8 mouse cellular contexts compared by ENCODE assay signal in the genomic region with DNA sequence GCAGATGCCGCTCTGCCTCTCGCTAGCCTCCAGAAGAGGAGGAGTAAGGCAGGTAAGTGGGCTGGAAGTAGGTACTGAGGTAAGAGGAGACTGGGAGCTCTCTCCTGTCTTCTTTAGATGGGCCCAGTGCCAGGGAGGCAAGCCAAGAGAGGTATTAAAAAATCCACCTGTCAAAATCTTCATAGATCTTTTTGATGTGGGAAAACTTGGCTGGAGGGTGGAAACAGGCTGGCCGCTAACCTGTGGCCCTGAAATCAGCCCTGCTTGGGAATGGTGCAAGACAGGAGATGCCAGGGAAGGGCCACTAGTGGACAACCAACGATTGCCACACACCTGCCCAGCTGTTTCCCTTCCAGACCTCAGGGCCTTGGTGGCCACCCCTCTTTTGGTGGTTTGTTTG. TPM values are rescaled to one million over a fixed set of nuclear protein-coding genes. Genes with fewer than 3 reads are reported as not detected.
DNase-seq lines count a peak whose midpoint lies in the region; ATAC-seq and TF ChIP-seq lines count a peak whose summit lies in the region.

No protein-coding gene starts in this region.

- TF ChIP-seq CTCF in lung, embryonic 14.5 days (IDR thresholded peaks at IDR 0.05; ENCODE audit: low read depth) = no peak
- no peak for TF ChIP-seq CTCF in hindbrain, postnatal 0 days (IDR thresholded peaks at IDR 0.05; ENCODE audit: low read depth)

- 80% methylated on average over 4 of the region's 4 CpGs for WGBS in lung, embryonic 14.5 days
- WGBS in hindbrain, postnatal 0 days = 88% methylated on average over 4 of the region's 4 CpGs
- 91% methylated on average over 4 of the region's 4 CpGs for WGBS in neural tube, embryonic 14.5 days

- no peak for ATAC-seq in lung, embryonic 14.5 days (ENCODE audit: insufficient read depth)
- ATAC-seq in hindbrain, postnatal 0 days = no peak
- ATAC-seq in neural tube, embryonic 14.5 days (ENCODE audit: low read depth) = no peak
- ATAC-seq in activated CD4-positive, CD25-positive, alpha-beta regulatory T cell, adult 4 months = no peak

- H3K4me1 ChIP-seq in lung, embryonic 14.5 days (ENCODE audit: insufficient read depth) = peaks cover 9% of the 10 kb centered on the region; the same call in 1 of the 2 replicates
- H3K4me1 ChIP-seq in hindbrain, postnatal 0 days (ENCODE audit: insufficient read depth, low read length) = peaks cover 17% of the 10 kb centered on the region
- H3K4me1 ChIP-seq in neural tube, embryonic 14.5 days (ENCODE audit: control insufficient read depth, insufficient read depth, low read length) = peaks cover 26% of the 10 kb centered on the region

- no peak overlapping the region; the same call in 1 of the 2 replicates for H3K4me3 ChIP-seq in lung, embryonic 14.5 days (ENCODE audit: low read depth, low read length)
- peak overlapping the region; percentile 96 for H3K4me3 ChIP-seq in hindbrain, postnatal 0 days (ENCODE audit: low read length)
- H3K4me3 ChIP-seq in neural tube, embryonic 14.5 days (ENCODE audit: low read depth, low read length) = no peak overlapping the region; the same call in 1 of the 2 replicates

- peak overlapping the region; percentile 92 for H3K4me2 ChIP-seq in lung, embryonic 14.5 days
- H3K4me2 ChIP-seq in hindbrain, postnatal 0 days (ENCODE audit: low read depth, low read length) = peak overlapping the region; percentile 69
- H3K4me2 ChIP-seq in neural tube, embryonic 14.5 days (ENCODE audit: low read depth, low read length) = peak overlapping the region; percentile 71; the same call in 1 of the 2 replicates

- H3K27ac ChIP-seq in lung, embryonic 14.5 days (ENCODE audit: low read depth) = no peak overlapping the region
- H3K27ac ChIP-seq in hindbrain, postnatal 0 days = no peak overlapping the region
- H3K27ac ChIP-seq in neural tube, embryonic 14.5 days (ENCODE audit: low read depth, low read length) = no peak overlapping the region

- no peak overlapping the region for H3K9ac ChIP-seq in lung, embryonic 14.5 days
- H3K9ac ChIP-seq in hindbrain, postnatal 0 days (replicated peaks; ENCODE audit: low read length) = 0 out of 2 replicates have a peak overlapping the region, but pooled peaks have one; percentile 96
- H3K9ac ChIP-seq in neural tube, embryonic 14.5 days (replicated peaks; ENCODE audit: low read depth, low read length) = no peak overlapping the region

- no peaks in the 10 kb centered on the region for H3K27me3 ChIP-seq in lung, embryonic 14.5 days (ENCODE audit: insufficient read depth, low read length)
- H3K27me3 ChIP-seq in hindbrain, postnatal 0 days (ENCODE audit: insufficient read depth, low read length) = no peaks in the 10 kb centered on the region
- no peaks in the 10 kb centered on the region for H3K27me3 ChIP-seq in neural tube, embryonic 14.5 days (ENCODE audit: control insufficient read depth, insufficient read depth, low read length)

- peak; percentile 73 for DNase-seq in cerebellum, adult 11-12 months
- no peak for DNase-seq in cerebellum, postnatal 4 days (ENCODE audit: low spot score in 2 of 2)
- DNase-seq in lung, embryonic 14.5 days = no peak
- no peak for DNase-seq in lung, postnatal 10 days
- no peak for DNase-seq in hindbrain, postnatal 0 days (ENCODE audit: low spot score)
- no peak for DNase-seq in spleen, postnatal 36 days (ENCODE audit: low spot score in 2 of 2)

- H3K36me3 ChIP-seq in lung, embryonic 14.5 days (ENCODE audit: insufficient read depth) = 0 out of 2 replicates have a peak, but pooled peaks cover 7% of the 10 kb centered on the region
- H3K36me3 ChIP-seq in hindbrain, postnatal 0 days (ENCODE audit: insufficient read depth, low read length) = peaks cover 8% of the 10 kb centered on the region; the same call in 1 of the 2 replicates
- peaks cover 14% of the 10 kb centered on the region for H3K36me3 ChIP-seq in neural tube, embryonic 14.5 days (ENCODE audit: control insufficient read depth, insufficient read depth, low read length)

- no peaks in the 10 kb centered on the region for H3K9me3 ChIP-seq in lung, embryonic 14.5 days (ENCODE audit: low read depth, low read length)
- H3K9me3 ChIP-seq in hindbrain, postnatal 0 days (ENCODE audit: low read length) = no peaks in the 10 kb centered on the region
- no peaks in the 10 kb centered on the region for H3K9me3 ChIP-seq in neural tube, embryonic 14.5 days (ENCODE audit: control insufficient read depth, low read length)

RNA-seq across cellular contexts. Expression of a gene that starts 1.5 kb away (rescaled TPM):
- polyA plus RNA-seq in lung, embryonic 14.5 days (2014; fragmentation: Nextera tagmentation; extraction: Ambion mirVana) = 28.0 and 30.3 TPM in 2 replicates
- 49.3 and 51.5 TPM in 2 replicates for total RNA-seq in hindbrain, postnatal 0 days (2014; rRNA removed)
- 26.0 and 27.6 TPM in 2 replicates for polyA plus RNA-seq in hindbrain, postnatal 0 days (2015; fragmentation: Nextera tagmentation; extraction: Ambion mirVana)
- polyA plus RNA-seq in neural tube, embryonic 14.5 days (2014; fragmentation: Nextera tagmentation; extraction: Ambion mirVana) = 27.7 and 32.4 TPM in 2 replicates
- polyA plus RNA-seq in activated CD4-positive, CD25-positive, alpha-beta regulatory T cell, adult 4 months (2017; shearing (Covaris generic)) = 1 to 10 TPM; 2.9 to 3.5 TPM

RNA-seq across cellular contexts. Expression of a gene that starts 1.7 kb away (rescaled TPM):
- polyA plus RNA-seq in lung, embryonic 14.5 days (2014; fragmentation: Nextera tagmentation; extraction: Ambion mirVana) = 85.7 and 95.5 TPM in 2 replicates
- total RNA-seq in hindbrain, postnatal 0 days (2014; rRNA removed) = 140 and 156 TPM in 2 replicates
- polyA plus RNA-seq in hindbrain, postnatal 0 days (2015; fragmentation: Nextera tagmentation; extraction: Ambion mirVana) = 133 and 138 TPM in 2 replicates
- polyA plus RNA-seq in neural tube, embryonic 14.5 days (2014; fragmentation: Nextera tagmentation; extraction: Ambion mirVana) = 65.8 and 70.7 TPM in 2 replicates
- 10 to 100 TPM; 46.4 to 73.2 TPM for polyA plus RNA-seq in activated CD4-positive, CD25-positive, alpha-beta regulatory T cell, adult 4 months (2017; shearing (Covaris generic))

RNA-seq across cellular contexts. Expression of a gene that starts 22.0 kb away (rescaled TPM):
- 32.6 and 34.2 TPM in 2 replicates for polyA plus RNA-seq in lung, embryonic 14.5 days (2014; fragmentation: Nextera tagmentation; extraction: Ambion mirVana)
- 119 and 122 TPM in 2 replicates for total RNA-seq in hindbrain, postnatal 0 days (2014; rRNA removed)
- 48.2 and 49.4 TPM in 2 replicates for polyA plus RNA-seq in hindbrain, postnatal 0 days (2015; fragmentation: Nextera tagmentation; extraction: Ambion mirVana)
- polyA plus RNA-seq in neural tube, embryonic 14.5 days (2014; fragmentation: Nextera tagmentation; extraction: Ambion mirVana) = 51.5 and 57.7 TPM in 2 replicates
- polyA plus RNA-seq in activated CD4-positive, CD25-positive, alpha-beta regulatory T cell, adult 4 months (2017; shearing (Covaris generic)) = 10 to 100 TPM; 15.3 to 18.3 TPM

RNA-seq across cellular contexts. Expression of a gene that starts 50.1 kb away (rescaled TPM):
- polyA plus RNA-seq in lung, embryonic 14.5 days (2014; fragmentation: Nextera tagmentation; extraction: Ambion mirVana) = 19.9 and 24.5 TPM in 2 replicates
- total RNA-seq in hindbrain, postnatal 0 days (2014; rRNA removed) = 67.6 and 79.9 TPM in 2 replicates
- polyA plus RNA-seq in hindbrain, postnatal 0 days (2015; fragmentation: Nextera tagmentation; extraction: Ambion mirVana) = 34.4 and 35.3 TPM in 2 replicates
- polyA plus RNA-seq in neural tube, embryonic 14.5 days (2014; fragmentation: Nextera tagmentation; extraction: Ambion mirVana) = 28.9 and 30.9 TPM in 2 replicates
- polyA plus RNA-seq in activated CD4-positive, CD25-positive, alpha-beta regulatory T cell, adult 4 months (2017; shearing (Covaris generic)) = 1 to 10 TPM; 1.3 to 7.4 TPM

RNA-seq across cellular contexts. Expression of a gene that starts 55.0 kb away (rescaled TPM):
- polyA plus RNA-seq in lung, embryonic 14.5 days (2014; fragmentation: Nextera tagmentation; extraction: Ambion mirVana) = 57.5 and 59.9 TPM in 2 replicates
- total RNA-seq in hindbrain, postnatal 0 days (2014; rRNA removed) = 397 and 410 TPM in 2 replicates
- polyA plus RNA-seq in hindbrain, postnatal 0 days (2015; fragmentation: Nextera tagmentation; extraction: Ambion mirVana) = 171 and 180 TPM in 2 replicates
- 132 and 145 TPM in 2 replicates for polyA plus RNA-seq in neural tube, embryonic 14.5 days (2014; fragmentation: Nextera tagmentation; extraction: Ambion mirVana)
- polyA plus RNA-seq in activated CD4-positive, CD25-positive, alpha-beta regulatory T cell, adult 4 months (2017; shearing (Covaris generic)) = 100 to 1,000 TPM in 1 of 2 experiments, 10 to 100 TPM in 1; 80.5 to 105 TPM
